Mouse (Mus musculus): ENCODE results near the gene Scmh1.
"Not testable (repeated sequence)": the region's sequence is repeated elsewhere in the genome, so short reads cannot be mapped to it uniquely, and the experiment has no call there.

Gene Scmh1

GRCm38 (mm10) chr4:120405144-120405805 lies at the start of gene Scmh1:
Scmh1 (plus strand) TSS chr4:120405281.
- peak; percentile 51 to 86 for DNase-seq

GRCm38 (mm10) chr4:120360011-120360521 lies 45.0 kb upstream of the Scmh1 start:
- DNase-seq, result peak; percentile 24 to 44

GRCm38 (mm10) chr4:120364729-120365128 lies 40.4 kb upstream of the Scmh1 start:
- no peak for DNase-seq

DNA sequence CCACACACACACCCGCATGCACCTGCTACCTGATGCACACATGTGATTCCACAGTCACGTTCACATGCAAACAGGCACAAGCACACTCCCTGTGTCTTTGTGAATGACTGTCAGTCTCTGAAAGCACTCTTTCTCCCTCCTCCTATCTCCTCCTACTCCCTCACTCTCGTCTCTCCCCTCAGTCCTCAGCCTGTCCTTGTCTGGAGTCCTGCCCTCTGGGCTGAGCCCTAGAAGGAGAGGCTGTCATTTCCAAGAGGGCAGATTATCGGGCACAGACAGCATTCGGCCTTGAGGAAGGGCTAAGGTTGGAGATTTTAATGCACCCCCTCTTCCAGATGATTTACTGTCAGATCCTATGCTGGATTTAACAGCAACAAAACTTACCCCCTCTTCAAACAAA lies 39.6 kb upstream of the Scmh1 start:
- DNase-seq, result no peak

- no peak for DNase-seq
Measured at GRCm38 (mm10) chr4:120368031-120368430, 37.0 kb upstream of the Scmh1 start.

DNA sequence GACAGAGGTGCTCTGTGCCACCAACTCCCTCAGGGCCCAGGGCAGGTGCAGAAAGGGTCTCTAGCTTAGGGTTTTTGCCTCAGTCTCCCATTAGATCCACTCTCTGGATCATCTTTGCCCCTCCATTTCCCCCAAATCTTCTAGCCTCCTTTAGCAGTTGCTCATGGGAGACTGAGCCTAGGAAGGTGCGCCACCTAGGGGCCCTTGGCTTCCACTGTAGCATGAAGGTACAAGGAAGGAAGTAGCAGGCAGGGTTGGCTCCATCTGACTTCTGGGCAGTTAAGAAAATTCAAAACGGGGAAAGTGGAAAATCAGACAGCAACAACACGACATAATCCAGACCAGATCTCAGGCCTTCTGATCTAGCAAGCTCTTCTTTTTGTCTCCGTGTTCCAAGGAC lies 36.4 kb upstream of the Scmh1 start:
- DNase-seq, result peak; percentile 56 to 84

GRCm38 (mm10) chr4:120369156-120369555 lies 35.9 kb upstream of the Scmh1 start:
- DNase-seq, result peak; percentile 35 to 57

DNA sequence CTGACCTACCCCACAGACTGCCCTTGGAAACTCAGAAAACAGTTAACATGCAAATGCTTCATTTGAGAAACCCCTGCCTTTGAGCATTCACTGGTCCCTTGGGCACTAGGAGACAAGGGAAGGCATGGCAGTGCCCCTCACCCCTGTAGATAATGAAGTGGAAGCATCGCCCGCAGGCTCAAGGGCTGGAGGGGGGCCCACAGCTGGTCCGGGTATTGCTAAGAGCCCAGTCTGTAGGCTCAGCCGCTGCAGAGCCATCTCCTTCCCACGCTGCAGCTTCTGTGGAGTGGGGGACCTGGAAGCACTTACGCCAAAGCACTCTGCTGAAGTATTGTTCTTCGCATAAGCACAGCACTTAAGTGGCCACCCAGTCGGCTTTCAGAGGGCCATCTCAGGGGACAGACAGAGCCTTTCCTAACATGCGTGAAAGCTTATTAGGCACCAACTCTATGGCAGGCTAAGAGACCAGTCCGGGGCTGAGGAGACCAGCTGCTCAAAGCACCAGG lies 35.2 kb upstream of the Scmh1 start:
- DNase-seq, result no peak

DNA sequence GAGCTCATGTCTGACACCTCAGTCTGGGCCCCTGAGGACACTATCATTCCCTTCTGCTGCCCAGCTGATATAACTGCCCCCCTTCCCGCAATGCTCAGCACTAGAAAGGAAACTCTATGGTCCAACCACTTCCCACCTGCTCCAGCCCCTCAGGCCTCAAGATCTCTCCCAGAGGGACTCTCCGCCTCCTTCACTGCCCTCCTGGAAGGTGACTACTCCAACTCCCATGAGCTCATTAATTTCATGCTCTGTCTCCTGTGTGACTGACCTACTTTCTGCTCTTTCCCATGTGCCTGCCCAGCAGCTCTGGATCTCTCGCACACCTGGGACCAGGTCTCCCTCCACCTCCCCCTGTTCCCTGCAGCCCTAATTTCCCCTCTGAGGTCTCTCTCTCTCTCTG lies 32.2 kb upstream of the Scmh1 start:
- DNase-seq, result no peak

DNA sequence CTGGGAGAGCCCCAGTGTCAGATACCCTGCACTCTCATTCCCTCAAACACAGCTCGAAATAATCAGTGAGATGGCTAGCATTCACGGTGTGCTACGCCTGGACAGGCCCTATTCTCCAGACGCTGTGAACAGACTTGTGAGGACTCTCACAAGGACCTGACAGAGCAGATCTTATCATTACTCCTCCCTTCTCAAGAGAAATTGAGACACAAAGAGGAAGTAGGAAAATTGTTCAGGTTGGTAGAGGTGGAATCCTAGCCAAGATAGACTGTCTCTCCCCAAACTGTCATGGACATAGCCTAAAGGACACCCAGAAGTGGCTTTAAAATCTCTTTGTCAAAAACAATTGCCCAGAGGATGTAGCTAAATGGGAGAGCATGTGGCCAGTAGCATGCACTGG lies 31.3 kb upstream of the Scmh1 start:
- no peak for DNase-seq

- peak; percentile 63 to 68 for DNase-seq
Measured at GRCm38 (mm10) chr4:120380811-120381391, 24.2 kb upstream of the Scmh1 start.

- no peak for DNase-seq
Measured at GRCm38 (mm10) chr4:120385496-120385895, 19.6 kb upstream of the Scmh1 start.

GRCm38 (mm10) chr4:120387496-120387895 lies 17.6 kb upstream of the Scmh1 start:
- DNase-seq, result peak; percentile 43 to 76

GRCm38 (mm10) chr4:120387968-120388367 lies 17.1 kb upstream of the Scmh1 start:
- DNase-seq, result no peak

DNA sequence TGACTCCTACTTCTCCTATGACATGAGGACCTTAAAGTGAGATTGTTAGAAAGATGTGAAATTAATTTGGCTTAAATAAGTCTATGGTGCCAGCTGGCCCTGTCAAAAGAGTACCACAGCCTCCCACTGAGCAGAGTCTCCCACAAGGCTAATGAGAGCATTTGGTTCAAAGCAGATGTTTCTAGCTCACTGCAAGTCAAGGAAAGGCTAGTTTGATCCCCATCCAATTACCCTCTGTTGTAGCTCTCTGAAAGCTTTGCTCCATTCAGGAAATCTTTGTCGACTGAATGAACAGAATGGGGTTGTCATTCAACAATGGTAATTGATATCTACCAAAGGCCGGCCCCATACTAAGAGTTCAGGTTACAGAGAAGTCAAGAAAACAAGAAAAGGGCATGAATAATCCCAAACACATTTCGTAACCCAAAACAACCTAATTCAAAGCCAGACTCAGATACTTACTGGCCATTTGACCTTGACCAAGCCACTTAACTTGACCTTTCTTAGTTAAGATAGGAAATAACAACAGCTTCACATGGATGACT lies 16.0 kb upstream of the Scmh1 start:
- DNase-seq, result no peak

- no peak for DNase-seq
Measured at GRCm38 (mm10) chr4:120389546-120389945, 15.5 kb upstream of the Scmh1 start.

DNA sequence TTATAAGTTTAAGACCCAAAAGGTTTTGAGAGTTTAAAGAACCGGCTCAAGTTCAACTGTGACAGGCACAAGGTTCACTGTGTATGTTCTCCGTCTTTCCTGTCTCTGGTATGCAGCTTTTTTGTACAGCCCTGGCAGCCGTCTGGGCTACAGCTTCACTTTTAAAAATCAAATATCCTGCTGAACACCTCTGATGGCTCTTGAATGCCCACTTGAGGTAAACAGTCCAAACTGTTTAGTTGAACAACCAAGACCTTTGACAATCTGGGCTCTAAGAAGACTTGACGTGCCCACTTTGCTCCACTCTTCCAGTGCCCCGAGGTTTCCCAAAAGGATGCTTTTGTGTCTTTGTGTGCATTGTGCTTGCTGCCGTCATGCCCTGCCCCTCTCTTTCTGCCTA lies 13.5 kb upstream of the Scmh1 start:
- no peak for DNase-seq

GRCm38 (mm10) chr4:120392341-120392740 lies 12.7 kb upstream of the Scmh1 start:
- no peak for DNase-seq

DNA sequence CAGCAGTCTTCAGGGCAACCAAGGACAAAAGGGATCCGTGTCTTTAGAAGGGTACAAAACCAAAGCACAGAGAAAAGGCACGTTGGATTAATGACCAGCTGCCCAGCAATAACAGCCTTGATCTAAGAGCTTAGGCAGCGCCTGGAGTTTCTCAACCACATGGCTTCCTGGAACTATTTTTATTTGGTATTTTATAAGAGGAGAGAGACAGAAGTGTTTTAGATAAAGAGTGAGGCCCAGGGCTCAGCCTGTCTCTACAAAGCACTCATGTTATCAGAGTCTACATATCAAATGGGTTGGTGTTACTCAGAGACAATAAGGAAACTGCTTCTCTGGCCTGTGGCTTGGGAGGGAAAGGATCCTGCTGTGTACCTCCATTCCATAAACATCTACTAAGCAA lies 12.3 kb upstream of the Scmh1 start:
- DNase-seq, result no peak

GRCm38 (mm10) chr4:120400251-120400650 lies 4.8 kb upstream of the Scmh1 start:
- DNase-seq, result no peak

DNA sequence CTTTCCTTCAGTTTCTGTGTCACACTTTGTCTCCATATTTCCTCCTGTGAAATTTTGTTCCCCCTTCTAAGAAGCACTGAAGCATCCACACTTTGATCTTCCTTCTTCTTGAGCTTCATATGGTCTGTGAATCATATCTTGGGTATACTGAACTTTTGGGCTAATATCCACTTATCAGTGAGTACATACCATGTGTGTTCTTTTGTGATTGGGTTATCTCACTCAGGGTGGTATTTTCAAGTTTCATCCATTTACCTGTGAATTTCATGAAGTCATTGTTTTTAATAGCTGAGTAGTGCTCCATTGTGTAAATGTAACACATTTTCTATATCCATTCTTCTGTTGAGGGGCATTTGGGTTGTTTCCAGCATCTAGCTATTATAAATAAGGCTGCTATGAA lies 3.0 kb upstream of the Scmh1 start:
- not testable (repeated sequence) for DNase-seq

DNA sequence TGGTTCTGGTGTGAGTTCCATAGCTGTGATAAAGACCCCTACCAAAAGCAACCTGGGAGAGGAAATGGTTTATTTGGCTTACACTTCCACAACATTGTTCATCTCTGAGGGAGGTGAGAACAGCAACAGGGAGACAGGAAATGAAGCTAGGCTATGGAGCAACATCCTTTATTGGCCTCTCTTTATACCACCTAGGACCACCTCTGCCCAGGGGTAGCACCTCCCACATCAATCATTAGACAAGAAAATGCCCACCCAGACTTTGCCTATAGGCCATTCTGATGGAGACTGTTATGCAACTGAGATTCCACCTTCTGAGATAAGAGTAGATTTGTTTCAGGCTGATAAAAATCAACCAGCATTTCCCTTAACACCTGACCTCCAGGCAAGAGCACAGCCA lies 834 bp upstream of the Scmh1 start:
- DNase-seq, result no peak

DNA sequence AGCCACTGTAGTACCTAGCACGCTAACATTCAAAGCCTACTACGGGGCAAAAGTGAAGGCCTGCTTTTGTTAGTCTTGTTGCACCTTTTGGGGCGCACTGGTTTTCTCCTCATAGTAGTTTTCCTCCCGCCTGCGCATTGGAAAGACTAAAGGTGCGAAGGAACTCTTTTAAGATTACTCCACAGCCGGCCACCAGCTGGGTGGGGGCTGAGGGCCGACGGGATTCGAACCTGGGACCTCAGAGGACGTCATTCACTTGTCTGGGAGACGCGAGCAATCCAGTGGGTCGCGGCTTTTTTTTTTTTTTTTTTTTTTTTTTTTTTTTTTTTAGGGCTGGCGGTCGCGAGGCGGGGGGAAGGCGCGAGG lies 320 bp upstream of the Scmh1 start:
- DNase-seq, result peak in 1 of 2 experiments; percentile 7

Measured in kidney, postnatal 36 days (tissue).